Mouse (Mus musculus): ENCODE results near the gene Btg2. TPM values are rescaled to one million over a fixed set of nuclear protein-coding genes. Genes with fewer than 3 reads are reported as not detected.

Gene Btg2
- polyA plus RNA-seq, 1 experiment: 13.8 TPM

Other genes starting within 250 kb of the Btg2 start
- gene Optc, start 171.1 kb downstream of the Btg2 start, polyA plus RNA-seq (2012; fragmentation: generic; extraction: Trizol): 0.49 TPM
- 2.3 TPM for gene Prelp, start 157.7 kb downstream of the Btg2 start, polyA plus RNA-seq (2012; fragmentation: generic; extraction: Trizol)
- 0.23 TPM for gene Fmod, start 41.9 kb downstream of the Btg2 start, polyA plus RNA-seq (2012; fragmentation: generic; extraction: Trizol)
- gene Chit1, start 32.1 kb upstream of the Btg2 start, polyA plus RNA-seq (2012; fragmentation: generic; extraction: Trizol): 0.08 TPM
- gene Chil1, start 103.1 kb upstream of the Btg2 start, polyA plus RNA-seq (2012; fragmentation: generic; extraction: Trizol): 32.9 TPM
- gene Mybph, start 114.3 kb upstream of the Btg2 start, polyA plus RNA-seq (2012; fragmentation: generic; extraction: Trizol): 1,516 TPM
- gene Adora1, start 156.3 kb upstream of the Btg2 start, polyA plus RNA-seq (2012; fragmentation: generic; extraction: Trizol): 4.5 TPM
- 1,426 TPM for gene Myog, start 210.9 kb upstream of the Btg2 start, polyA plus RNA-seq (2012; fragmentation: generic; extraction: Trizol)

All from myocyte (in vitro differentiated cells).